Mouse (Mus musculus) forebrain, embryonic 16.5 days (tissue): ENCODE measurements around the gene Phospho1. TPM values are rescaled to one million over a fixed set of nuclear protein-coding genes. Genes with fewer than 3 reads are reported as not detected.

Experiments used
- ATAC-seq: fragments of 200-750 bp; cut with Nextera tagmentation; 2 replicates; pipeline ENCODE4 v1.8.0; 2017; ENCODE audit warnings: mild to moderate bottlenecking, moderate library complexity
- H3K27ac ChIP-seq: fragments of 300-500 bp; sonication (generic); 2 replicates; pipeline ENCODE4 v1.5.1; 2014; ENCODE audit warnings: low read length, control low read depth
- H3K27me3 ChIP-seq: fragments of 300-500 bp; sonication (generic); replicated peaks from 2 replicates; pipeline ENCODE4 v1.6.1; 2014; ENCODE audit warnings: low read length; ENCODE audit not compliant: control insufficient read depth, insufficient read depth
- H3K36me3 ChIP-seq: fragments of 300-500 bp; sonication (generic); 2 replicates; pipeline ENCODE4 v1.6.1; 2014; ENCODE audit not compliant: control insufficient read depth, insufficient read depth
- H3K4me1 ChIP-seq: fragments of 300-500 bp; sonication (generic); replicated peaks from 2 replicates; pipeline ENCODE4 v1.6.1; 2014; ENCODE audit warnings: low read length; ENCODE audit not compliant: control insufficient read depth, insufficient read depth
- H3K4me2 ChIP-seq: fragments of 300-500 bp; sonication (generic); 2 replicates; pipeline ENCODE4 v1.6.1; 2014; ENCODE audit warnings: mild to moderate bottlenecking, low read length, control low read depth
- H3K4me3 ChIP-seq: fragments of 300-500 bp; sonication (generic); replicated peaks from 2 replicates; pipeline ENCODE4 v1.5.1; 2014; ENCODE audit warnings: mild to moderate bottlenecking, low read length, control low read depth
- H3K9ac ChIP-seq: fragments of 300-500 bp; sonication (generic); replicated peaks from 2 replicates; pipeline ENCODE4 v1.6.1; 2014; ENCODE audit warnings: low read depth, low read length, control low read depth
- H3K9me3 ChIP-seq: fragments of 300-500 bp; sonication (generic); 2 replicates; pipeline ENCODE4 v1.6.1; 2016; ENCODE audit warnings: low read length; ENCODE audit not compliant: control insufficient read depth
- WGBS: fragments of 180-500 bp; shearing (Covaris S2); extraction: QIAGEN DNeasy Blood & Tissue Kit; methylation state at CpG from one replicate; pipeline ENCODE4 v1.1.7; 2014; 5-methylcytosine and 5-hydroxymethylcytosine counted together
- polyA plus RNA-seq: library from polyadenylated mRNA; unstranded; fragments of >200 nt; fragmentation: Nextera tagmentation; extraction: Ambion mirVana; gene quantifications from 2 replicates; pipeline ENCODE4 v1.2.1, GENCODE M21; 2015

Gene Phospho1
- polyA plus RNA-seq, 1 experiment from 2014 or later = not detected

DNA sequence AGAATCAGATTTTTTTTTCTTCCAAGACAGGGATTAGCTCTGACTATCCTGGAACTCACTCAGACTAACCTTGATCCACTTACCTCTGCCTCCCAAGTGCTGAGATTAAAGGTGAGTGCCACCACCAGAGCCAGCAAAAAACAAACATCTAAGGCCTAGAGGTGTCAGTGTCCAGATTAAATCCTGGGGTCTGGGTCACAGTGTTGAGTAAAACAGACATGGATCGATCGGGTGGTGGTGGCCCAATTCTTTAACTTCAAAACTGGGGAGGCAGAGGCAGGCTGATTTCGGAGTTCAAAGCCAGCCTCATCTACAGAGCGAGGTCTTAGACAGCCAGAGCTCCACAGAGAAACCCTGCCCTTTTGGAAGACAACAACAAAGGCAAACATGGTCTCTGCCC, 1.9 kb upstream of the Phospho1 start:
- Histone ChIP-seq H3K27ac (no peak overlapping the region), H3K4me3 (no peak overlapping the region), H3K9me3 (no peaks in the 10 kb centered on the region), H3K4me1 (peaks cover 10% of the 10 kb centered on the region), H3K27me3 (peaks cover 34% of the 10 kb centered on the region), H3K4me2 (no peak overlapping the region), H3K9ac (no peak overlapping the region), H3K36me3 (no peaks in the 10 kb centered on the region)
- 96% methylated on average over 4 of the region's 4 CpGs for WGBS
- ATAC-seq = no peak

DNA sequence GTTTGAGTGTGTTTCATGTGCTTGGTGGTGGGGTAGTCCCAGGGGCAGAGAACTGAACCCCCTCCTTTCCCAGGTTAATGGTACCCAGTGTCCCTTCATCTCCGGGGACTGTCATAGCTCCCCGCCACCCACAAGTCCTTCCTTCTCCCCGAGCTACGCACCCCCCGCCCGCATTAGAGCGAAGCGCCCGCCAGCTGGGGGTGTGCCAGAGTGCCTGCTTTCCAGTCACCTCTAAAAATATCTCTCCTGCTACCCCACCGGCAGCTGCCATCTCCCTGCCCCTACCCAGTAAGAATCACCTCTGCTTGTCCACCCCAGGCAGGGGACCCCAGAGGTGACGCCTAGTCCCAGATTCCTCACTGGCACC, 561 bp downstream of the Phospho1 start:
- no peaks in the 10 kb centered on the region for H3K36me3 ChIP-seq
- H3K27me3 ChIP-seq = peaks cover 52% of the 10 kb centered on the region
- H3K4me3 ChIP-seq = peak overlapping the region; percentile 72
- H3K27ac ChIP-seq = no peak overlapping the region
- no peaks in the 10 kb centered on the region for H3K9me3 ChIP-seq
- peak overlapping the region; percentile 100 for H3K4me2 ChIP-seq
- peak overlapping the region; percentile 76 for H3K9ac ChIP-seq
- H3K4me1 ChIP-seq = peaks cover 10% of the 10 kb centered on the region
- 1% methylated on average over 11 of the region's 11 CpGs for WGBS
- ATAC-seq = peak; percentile 24

DNA sequence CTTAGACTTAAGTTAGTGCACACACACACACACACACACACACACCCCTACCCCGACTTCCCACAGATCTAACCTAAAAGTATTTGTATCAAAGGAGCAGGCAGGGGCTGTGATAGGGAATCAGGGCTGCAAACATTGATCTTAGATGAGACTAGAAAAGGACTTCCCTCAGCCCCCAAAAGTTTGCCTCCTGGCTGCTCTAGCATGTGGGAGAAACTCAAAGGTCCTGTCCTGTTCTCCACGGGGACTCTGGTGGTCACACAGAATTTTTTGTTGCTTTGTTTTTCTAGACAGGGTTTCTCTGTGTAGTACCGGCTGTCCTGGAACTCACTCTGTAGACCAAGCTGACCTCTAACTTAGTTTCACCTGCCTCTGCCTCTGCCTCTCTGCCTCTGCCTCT, 1.3 kb downstream of the Phospho1 start:
- WGBS = 58% methylated on average over 3 of the region's 3 CpGs
- Histone ChIP-seq H3K27ac (no peak overlapping the region), H3K4me1 (peaks cover 14% of the 10 kb centered on the region), H3K36me3 (no peaks in the 10 kb centered on the region), H3K4me2 (no peak overlapping the region), H3K9me3 (no peaks in the 10 kb centered on the region), H3K27me3 (peaks cover 56% of the 10 kb centered on the region), H3K9ac (no peak overlapping the region), H3K4me3 (no peak overlapping the region)
- ATAC-seq = no peak

DNA sequence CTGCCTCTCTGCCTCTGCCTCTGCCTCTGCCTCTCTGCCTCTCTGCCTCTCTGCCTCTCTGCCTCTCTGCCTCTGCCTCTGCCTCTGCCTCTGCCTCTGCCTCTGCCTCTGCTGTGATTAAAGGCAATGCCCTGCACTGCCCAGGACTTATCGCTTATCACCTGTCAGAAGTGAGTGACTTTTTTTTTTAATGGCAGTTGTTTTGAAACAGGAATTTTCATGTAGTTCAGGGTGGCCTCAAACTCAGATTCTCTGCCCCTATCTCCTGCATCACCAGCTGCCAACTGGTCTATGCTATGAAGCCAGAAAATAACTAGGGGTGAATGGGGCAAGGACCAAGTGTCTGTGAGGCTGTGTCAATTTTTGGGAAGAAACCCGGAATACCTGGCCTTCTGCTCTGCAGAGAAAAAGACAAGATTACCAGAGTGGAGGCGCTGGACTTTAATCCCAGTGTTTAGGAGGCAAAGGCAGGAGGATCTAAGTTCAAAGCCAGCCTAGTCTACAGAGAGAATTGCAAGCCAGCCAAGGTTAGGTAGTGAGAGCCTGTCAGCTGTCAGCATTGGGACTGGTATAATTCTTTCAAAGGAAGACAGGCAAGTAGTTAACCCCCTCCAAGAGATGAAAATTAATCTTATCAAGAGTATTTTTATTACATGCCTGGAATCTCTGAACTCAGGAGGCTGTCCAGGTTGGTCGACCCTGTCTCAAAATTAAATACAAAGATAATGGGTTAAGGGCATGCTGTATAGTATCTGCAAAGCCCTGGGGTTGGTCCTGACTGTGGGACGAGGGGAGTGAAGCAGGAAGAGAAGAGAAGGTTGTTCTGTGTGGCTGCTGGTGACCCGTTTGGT, 2.2 kb downstream of the Phospho1 start:
- Histone ChIP-seq H3K4me1 (peaks cover 22% of the 10 kb centered on the region), H3K9ac (no peak overlapping the region), H3K9me3 (no peaks in the 10 kb centered on the region), H3K27ac (no peak overlapping the region), H3K4me2 (no peak overlapping the region), H3K36me3 (no peaks in the 10 kb centered on the region), H3K4me3 (no peak overlapping the region), H3K27me3 (peaks cover 65% of the 10 kb centered on the region)
- no peak for ATAC-seq
- WGBS = 60% methylated on average over 6 of the region's 6 CpGs

DNA sequence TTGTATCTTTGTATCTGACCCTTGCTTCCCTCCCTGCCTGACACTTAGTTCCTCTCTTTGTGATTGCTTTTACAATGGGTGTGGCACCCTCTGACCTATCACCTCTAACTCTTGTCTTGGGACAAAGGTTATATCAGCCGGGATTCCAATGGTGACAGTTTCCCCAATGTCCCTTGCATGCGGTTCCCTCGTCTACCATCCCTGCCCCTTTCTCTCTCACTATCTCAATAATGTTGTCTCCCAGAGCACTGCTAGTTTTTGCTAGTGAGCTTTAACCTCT, 2.8 kb downstream of the Phospho1 start:
- Histone ChIP-seq H3K4me1 (peaks cover 22% of the 10 kb centered on the region), H3K4me3 (no peak overlapping the region), H3K27ac (no peak overlapping the region), H3K9ac (no peak overlapping the region), H3K4me2 (no peak overlapping the region), H3K36me3 (no peaks in the 10 kb centered on the region), H3K9me3 (no peaks in the 10 kb centered on the region), H3K27me3 (peaks cover 71% of the 10 kb centered on the region)
- WGBS = 48% methylated on average over 3 of the region's 3 CpGs
- ATAC-seq = no peak

- 24% methylated on average over 3 of the region's 3 CpGs for WGBS
- Histone ChIP-seq H3K4me1 (peaks cover 22% of the 10 kb centered on the region), H3K36me3 (no peaks in the 10 kb centered on the region), H3K9ac (no peak overlapping the region), H3K27me3 (peaks cover 74% of the 10 kb centered on the region), H3K4me3 (no peak overlapping the region), H3K9me3 (no peaks in the 10 kb centered on the region), H3K4me2 (no peak overlapping the region), H3K27ac (no peak overlapping the region)
- ATAC-seq = no peak
Measured at GRCm38 (mm10) chr11:95827464-95828085, 3.3 kb downstream of the Phospho1 start.

DNA sequence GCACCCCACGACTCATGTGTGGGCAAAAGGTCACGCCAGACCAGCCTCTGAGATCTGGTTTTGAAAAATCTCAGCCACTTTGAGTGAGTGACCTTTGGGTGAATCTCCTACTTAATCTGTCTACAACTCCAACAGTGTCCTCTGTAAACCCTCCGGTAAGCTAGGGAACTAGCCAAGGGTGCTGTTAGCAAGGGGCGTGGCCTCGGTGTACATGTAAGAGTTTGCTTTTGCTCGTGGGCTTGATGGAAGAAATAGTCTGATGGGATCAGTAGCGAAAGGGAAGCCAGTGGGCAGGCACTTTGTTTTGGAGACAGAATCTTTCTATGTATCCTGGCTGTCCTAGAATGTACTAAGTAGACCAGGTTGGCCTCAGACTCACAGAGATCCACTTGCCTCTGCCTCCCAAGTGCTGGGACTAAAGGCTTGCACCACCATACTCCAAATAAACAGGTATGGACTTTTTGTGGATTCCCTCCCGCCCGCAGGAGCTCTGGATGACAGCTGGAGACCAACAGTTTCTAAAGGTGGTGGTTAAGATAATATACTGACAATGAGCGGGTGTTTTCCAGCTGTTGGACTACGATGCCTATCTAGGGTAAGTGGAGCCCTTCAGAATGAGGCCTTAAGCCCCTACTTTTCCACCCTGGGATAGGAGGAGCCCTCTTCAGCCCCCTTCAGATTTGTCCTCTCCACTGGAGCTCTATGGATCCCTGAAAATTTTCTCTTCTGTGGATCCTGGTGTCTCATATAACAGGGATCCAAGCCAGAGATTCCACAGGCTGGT, 4.1 kb downstream of the Phospho1 start:
- H3K27ac ChIP-seq = no peak overlapping the region
- no peaks in the 10 kb centered on the region for H3K36me3 ChIP-seq
- 76% methylated on average over 11 of the region's 11 CpGs for WGBS
- H3K9ac ChIP-seq = no peak overlapping the region
- no peak for ATAC-seq
- H3K4me1 ChIP-seq = peaks cover 22% of the 10 kb centered on the region
- H3K4me3 ChIP-seq = no peak overlapping the region
- H3K4me2 ChIP-seq = no peak overlapping the region
- H3K27me3 ChIP-seq = peaks cover 75% of the 10 kb centered on the region
- H3K9me3 ChIP-seq = no peaks in the 10 kb centered on the region

DNA sequence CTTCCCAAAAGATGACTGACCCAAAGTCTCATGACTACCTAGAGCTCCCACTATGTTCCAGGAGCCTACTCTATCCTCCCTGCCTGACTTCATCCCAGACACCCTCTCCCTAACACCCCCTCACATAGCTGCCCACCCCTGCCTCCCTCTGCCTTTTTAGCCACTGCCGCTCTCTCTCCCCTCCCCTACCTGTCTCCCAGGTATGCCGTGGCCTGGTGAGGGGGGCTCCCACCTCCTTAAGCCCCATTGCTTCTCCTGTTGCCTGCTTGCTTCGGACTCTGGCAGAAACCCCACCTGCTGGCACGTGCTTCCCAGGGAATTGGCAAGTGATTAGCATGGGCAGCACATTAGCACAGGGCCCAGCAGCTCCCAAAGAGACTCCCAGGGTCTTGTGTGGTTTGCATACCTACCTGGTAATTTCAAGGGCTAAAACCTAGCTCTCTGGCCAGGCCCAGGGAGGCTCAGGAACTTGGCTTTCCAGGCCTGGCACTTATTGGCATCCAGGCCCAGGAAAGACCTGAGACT, 5.3 kb downstream of the Phospho1 start:
- H3K4me2 ChIP-seq = no peak overlapping the region
- H3K27ac ChIP-seq = no peak overlapping the region
- peaks cover 82% of the 10 kb centered on the region for H3K27me3 ChIP-seq
- no peak overlapping the region for H3K9ac ChIP-seq
- 20% methylated on average over 4 of the region's 4 CpGs for WGBS
- H3K36me3 ChIP-seq = no peaks in the 10 kb centered on the region
- H3K4me3 ChIP-seq = no peak overlapping the region
- H3K4me1 ChIP-seq = peaks cover 25% of the 10 kb centered on the region
- no peaks in the 10 kb centered on the region for H3K9me3 ChIP-seq
- no peak for ATAC-seq
